Mouse (Mus musculus) A20 (cell line): ENCODE measurements at regions not wholly inside any gene's neighbourhood (a gene's known extent, or its start where the extent isn't known, plus 50 kb on each side); places are given as distances from the start of the nearest gene placed in this dataset.

Experiments used
- DNase-seq: peaks from one replicate; pipeline ENCODE4 v3.0.0-alpha.2; 2011; ENCODE audit warnings: low read depth, low spot score

- no peak for DNase-seq
Observed at GRCm38 (mm10) chr16:97304156-97304735, 52.3 kb upstream of the Bace2 start.
